Mouse (Mus musculus): ENCODE results near the gene Gadd45gip1.
"Not testable (repeated sequence)": the region's sequence is repeated elsewhere in the genome, so short reads cannot be mapped to it uniquely, and the experiment has no call there.

The Gadd45gip1 gene

GRCm38 (mm10) chr8:84797256-84797797 lies 34.0 kb upstream of the Gadd45gip1 start:
- no peak for DNase-seq (ENCODE audit: low read depth, low spot score)

- DNase-seq (ENCODE audit: low read depth, low spot score), result no peak
Measured at GRCm38 (mm10) chr8:84797971-84798370, 33.4 kb upstream of the Gadd45gip1 start.

- DNase-seq (ENCODE audit: low read depth, low spot score), result no peak
Measured at GRCm38 (mm10) chr8:84798446-84799135, 32.7 kb upstream of the Gadd45gip1 start.

GRCm38 (mm10) chr8:84799136-84799931 lies 32.0 kb upstream of the Gadd45gip1 start:
- DNase-seq (ENCODE audit: low read depth, low spot score), result no peak

- DNase-seq (ENCODE audit: low read depth, low spot score), result no peak
Measured at GRCm38 (mm10) chr8:84799999-84800831, 31.1 kb upstream of the Gadd45gip1 start, which contains the start of gene Nfix. Gene Nfix (minus strand): TSS chr8:84800344.

GRCm38 (mm10) chr8:84806031-84806430 lies 25.3 kb upstream of the Gadd45gip1 start:
- DNase-seq (ENCODE audit: low read depth, low spot score), result no peak

- DNase-seq (ENCODE audit: low read depth, low spot score), result no peak
Measured at GRCm38 (mm10) chr8:84809109-84809940, 22.0 kb upstream of the Gadd45gip1 start.

- DNase-seq (ENCODE audit: low read depth, low spot score), result no peak
Measured at GRCm38 (mm10) chr8:84809941-84810280, 21.4 kb upstream of the Gadd45gip1 start.

GRCm38 (mm10) chr8:84810896-84811295 lies 20.4 kb upstream of the Gadd45gip1 start:
- no peak for DNase-seq (ENCODE audit: low read depth, low spot score)

GRCm38 (mm10) chr8:84811303-84811702 lies 20.0 kb upstream of the Gadd45gip1 start:
- no peak for DNase-seq (ENCODE audit: low read depth, low spot score)

GRCm38 (mm10) chr8:84813059-84813458 lies 18.3 kb upstream of the Gadd45gip1 start:
- no peak for DNase-seq (ENCODE audit: low read depth, low spot score)

GRCm38 (mm10) chr8:84813830-84814229 lies 17.5 kb upstream of the Gadd45gip1 start:
- no peak for DNase-seq (ENCODE audit: low read depth, low spot score)

- DNase-seq (ENCODE audit: low read depth, low spot score), result no peak
Measured at GRCm38 (mm10) chr8:84814240-84814554, 17.1 kb upstream of the Gadd45gip1 start.

- DNase-seq (ENCODE audit: low read depth, low spot score), result no peak
Measured at GRCm38 (mm10) chr8:84814555-84815441, 16.5 kb upstream of the Gadd45gip1 start.

GRCm38 (mm10) chr8:84815547-84815946 lies 15.8 kb upstream of the Gadd45gip1 start:
- DNase-seq (ENCODE audit: low read depth, low spot score), result no peak

GRCm38 (mm10) chr8:84816117-84816516 lies 15.2 kb upstream of the Gadd45gip1 start:
- no peak for DNase-seq (ENCODE audit: low read depth, low spot score)

- no peak for DNase-seq (ENCODE audit: low read depth, low spot score)
Measured at GRCm38 (mm10) chr8:84822723-84823122, 8.6 kb upstream of the Gadd45gip1 start, which contains the start of gene Dand5. Gene Dand5 (minus strand): TSS chr8:84822823.

- no peak for DNase-seq (ENCODE audit: low read depth, low spot score)
Measured at GRCm38 (mm10) chr8:84823653-84824052, 7.7 kb upstream of the Gadd45gip1 start.

- no peak for DNase-seq (ENCODE audit: low read depth, low spot score)
Measured at GRCm38 (mm10) chr8:84825636-84826035, 5.7 kb upstream of the Gadd45gip1 start.

GRCm38 (mm10) chr8:84826518-84826917 lies 4.8 kb upstream of the Gadd45gip1 start:
- DNase-seq (ENCODE audit: low read depth, low spot score), result not testable (repeated sequence)
